Mouse (Mus musculus) bone marrow macrophage, adult 2 months (primary cell): ENCODE measurements around the gene Spp2. TPM values are rescaled to one million over a fixed set of nuclear protein-coding genes. Genes with fewer than 3 reads are reported as not detected.
"Not testable (repeated sequence)": the region's sequence is repeated elsewhere in the genome, so short reads cannot be mapped to it uniquely, and the experiment has no call there.

Experiments
- H3K27ac ChIP-seq: 2 replicates; pipeline ENCODE4 v1.5.1; 2012; ENCODE audit warnings: low read depth, low read length; ENCODE audit not compliant: insufficient read depth
- H3K4me1 ChIP-seq: 2 replicates; pipeline ENCODE4 v1.6.1; 2012; ENCODE audit warnings: low read length; ENCODE audit not compliant: control insufficient read depth, insufficient read depth
- H3K4me3 ChIP-seq: 2 replicates; pipeline ENCODE4 v1.5.1; 2012; ENCODE audit warnings: mild to moderate bottlenecking, low read length, moderate library complexity; ENCODE audit not compliant: insufficient read depth
- CTCF ChIP-seq: IDR thresholded peaks from 2 replicates; pipeline ENCODE4 v1.5.1; 2012; ENCODE audit warnings: low read depth, mild to moderate bottlenecking, low read length, moderate library complexity
- POLR2A ChIP-seq: IDR thresholded peaks from 2 replicates; pipeline ENCODE4 v1.6.1; 2012; ENCODE audit warnings: mild to moderate bottlenecking, low read depth, low read length, borderline replicate concordance
- polyA plus RNA-seq: library from polyadenylated mRNA; stranded (reverse); fragments of >200 nt; gene quantifications from 2 replicates; pipeline ENCODE4 v1.2.4, GENCODE M21; 2012; ENCODE audit not compliant: missing spikeins, insufficient read depth, insufficient read length

Spp2 gene
- polyA plus RNA-seq, 1 experiment: not detected

GRCm38 (mm10) chr1:88431262-88431661 is 24.5 kb downstream of the Spp2 start:
- Histone ChIP-seq H3K4me1 (0 out of 2 replicates have a peak, but pooled peaks cover 2% of the 10 kb centered on the region), H3K27ac (no peak overlapping the region), H3K4me3 (no peak overlapping the region)
- TF ChIP-seq CTCF: no peak
- no peak for TF ChIP-seq POLR2A

- no peak overlapping the region for H3K27ac ChIP-seq
- peak overlapping the region; percentile 36 for H3K4me3 ChIP-seq
- TF ChIP-seq CTCF: no peak
- TF ChIP-seq POLR2A: no peak
- H3K4me1 ChIP-seq: 0 out of 2 replicates have a peak, but pooled peaks cover 2% of the 10 kb centered on the region
Observed at GRCm38 (mm10) chr1:88432601-88433000, 25.8 kb downstream of the Spp2 start.

DNA sequence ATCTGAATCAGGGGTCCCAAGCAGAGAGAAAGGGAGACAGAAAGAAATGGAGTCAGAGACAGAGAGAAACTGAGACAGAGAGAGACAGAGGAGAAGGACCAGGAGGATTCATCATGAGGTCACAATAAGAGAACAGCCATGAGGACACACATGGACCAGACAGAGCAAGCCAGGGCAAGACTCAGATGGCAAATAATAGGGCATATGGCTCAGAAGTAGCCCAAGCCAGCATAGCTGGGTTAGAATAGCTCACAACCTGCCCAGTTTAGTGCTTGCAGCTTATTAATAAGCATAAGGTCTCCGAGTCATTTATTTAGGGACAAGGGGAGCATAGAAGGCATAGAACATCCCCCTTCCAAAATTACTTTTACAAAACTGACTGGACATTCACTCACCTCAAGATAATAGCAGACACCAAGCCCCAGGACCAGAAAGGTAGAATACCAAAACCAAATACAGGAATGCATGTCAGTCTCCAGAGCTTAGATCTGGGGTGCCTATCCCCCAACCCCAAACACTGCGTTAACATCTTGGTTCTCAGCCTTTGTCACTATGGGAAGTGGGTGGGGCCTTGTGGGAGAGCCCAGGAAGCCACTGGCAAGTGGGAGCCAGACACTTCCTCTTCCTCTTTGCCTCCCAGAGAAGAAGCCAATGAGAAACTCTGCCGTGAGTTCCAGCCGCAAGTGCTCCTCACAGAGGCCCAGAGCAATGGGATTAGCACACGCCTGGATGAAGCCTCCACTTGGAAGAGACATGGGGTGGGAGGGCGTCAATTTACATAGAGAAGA is 26.5 kb downstream of the Spp2 start:
- Histone ChIP-seq H3K4me1 (0 out of 2 replicates have a peak, but pooled peaks cover 2% of the 10 kb centered on the region), H3K27ac (no peak overlapping the region)
- TF ChIP-seq CTCF (no peak), POLR2A (no peak)

DNA sequence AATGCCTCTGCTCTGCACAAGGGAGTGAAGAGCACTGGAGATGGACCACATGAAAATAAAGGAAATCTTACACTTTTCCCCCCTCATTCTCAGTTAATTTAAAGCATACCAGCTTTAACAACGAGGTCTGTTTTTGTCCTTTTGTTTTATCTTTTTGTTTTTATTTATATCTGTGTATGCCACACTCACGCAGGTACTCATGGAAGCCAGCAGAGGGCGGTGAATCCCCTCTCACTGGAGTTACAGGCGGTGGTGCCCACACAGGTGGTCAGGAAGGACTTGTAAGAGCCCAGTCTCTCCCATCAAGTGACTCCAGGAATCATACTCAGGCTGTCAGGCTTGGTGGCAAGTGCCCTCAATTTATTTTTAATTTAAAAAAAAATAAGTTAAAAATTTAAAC is 27.3 kb downstream of the Spp2 start:
- H3K27ac ChIP-seq: no peak overlapping the region
- no peak overlapping the region for H3K4me3 ChIP-seq
- H3K4me1 ChIP-seq: 0 out of 2 replicates have a peak, but pooled peaks cover 2% of the 10 kb centered on the region
- TF ChIP-seq POLR2A (no peak), CTCF (0 out of 2 replicates have a peak, but pooled peaks have one; percentile 10)

More for the DNA sequence above, 26.5 kb downstream of the Spp2 start:
- H3K4me3 ChIP-seq: peak overlapping the region; percentile 36

GRCm38 (mm10) chr1:88437206-88438126 is 30.7 kb downstream of the Spp2 start:
- H3K4me1 ChIP-seq: 0 out of 2 replicates have a peak, but pooled peaks cover 2% of the 10 kb centered on the region
- H3K27ac ChIP-seq: no peak overlapping the region
- TF ChIP-seq POLR2A (no peak), CTCF (no peak)
- H3K4me3 ChIP-seq: no peak overlapping the region

DNA sequence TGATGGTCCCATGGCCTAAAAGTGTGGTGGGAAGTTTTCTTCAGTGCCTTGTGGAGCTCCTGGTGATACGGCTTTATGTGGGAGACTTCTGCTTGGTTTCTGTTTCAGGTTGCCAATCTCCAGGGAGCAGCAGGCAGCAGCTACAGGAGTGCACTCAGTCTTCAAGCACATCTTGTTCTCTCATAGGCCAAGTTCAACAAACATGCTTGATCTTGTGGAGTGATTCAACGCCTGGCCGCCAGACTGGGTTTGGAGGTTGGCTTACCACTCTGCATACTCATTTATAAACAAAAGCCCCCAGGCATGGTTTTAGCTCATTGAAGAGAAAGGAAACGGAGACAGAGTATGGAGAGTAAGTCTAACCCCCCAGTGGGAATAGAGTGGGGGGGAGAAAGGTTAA is 36.6 kb downstream of the Spp2 start:
- Histone ChIP-seq H3K4me1 (no peaks in the 10 kb centered on the region), H3K4me3 (no peak overlapping the region), H3K27ac (no peak overlapping the region)
- TF ChIP-seq CTCF (no peak), POLR2A (no peak)

GRCm38 (mm10) chr1:88445400-88445799 is 38.6 kb downstream of the Spp2 start:
- H3K4me3 ChIP-seq: no peak overlapping the region
- H3K4me1 ChIP-seq: no peaks in the 10 kb centered on the region
- H3K27ac ChIP-seq: no peak overlapping the region
- TF ChIP-seq CTCF (0 out of 2 replicates have a peak, but pooled peaks have one; percentile 38), POLR2A (no peak)

DNA sequence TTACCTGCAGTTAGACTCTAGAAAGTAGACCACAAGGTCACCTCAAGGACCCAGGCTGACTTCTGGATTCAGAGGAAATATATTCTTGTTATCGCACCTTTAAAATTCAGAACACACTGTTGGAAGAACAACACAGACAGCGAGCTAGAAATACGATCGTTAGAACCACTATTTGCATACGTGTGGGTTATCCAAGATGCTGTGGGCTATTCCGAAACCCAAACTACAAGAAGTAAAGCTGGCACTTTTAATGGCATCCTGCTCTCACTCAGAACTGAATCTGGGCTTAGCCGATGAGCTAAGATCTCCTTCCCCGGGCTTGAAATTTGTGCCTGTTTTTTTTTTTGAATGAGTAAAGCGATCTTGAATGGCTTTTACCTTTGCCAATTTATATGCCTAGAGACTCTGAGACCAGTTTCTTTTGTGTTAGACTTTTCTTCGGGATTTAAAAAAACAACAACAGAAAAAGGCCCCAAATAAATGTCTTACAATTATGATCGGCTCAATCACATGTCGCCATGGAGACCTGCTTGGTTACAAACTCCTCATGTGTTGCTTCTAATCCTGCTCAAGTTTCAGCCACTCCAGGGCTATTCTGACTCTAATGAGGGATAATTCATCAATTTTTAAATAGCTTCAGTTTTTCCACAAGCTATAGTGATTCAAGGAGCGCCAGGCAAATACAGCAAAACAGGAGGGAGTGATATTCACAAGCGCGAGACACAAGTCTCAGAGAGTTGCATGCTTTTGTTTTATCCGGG is 39.7 kb downstream of the Spp2 start:
- H3K4me1 ChIP-seq: no peaks in the 10 kb centered on the region
- no peak for TF ChIP-seq CTCF
- no peak for TF ChIP-seq POLR2A
- no peak overlapping the region for H3K27ac ChIP-seq
- no peak overlapping the region for H3K4me3 ChIP-seq

DNA sequence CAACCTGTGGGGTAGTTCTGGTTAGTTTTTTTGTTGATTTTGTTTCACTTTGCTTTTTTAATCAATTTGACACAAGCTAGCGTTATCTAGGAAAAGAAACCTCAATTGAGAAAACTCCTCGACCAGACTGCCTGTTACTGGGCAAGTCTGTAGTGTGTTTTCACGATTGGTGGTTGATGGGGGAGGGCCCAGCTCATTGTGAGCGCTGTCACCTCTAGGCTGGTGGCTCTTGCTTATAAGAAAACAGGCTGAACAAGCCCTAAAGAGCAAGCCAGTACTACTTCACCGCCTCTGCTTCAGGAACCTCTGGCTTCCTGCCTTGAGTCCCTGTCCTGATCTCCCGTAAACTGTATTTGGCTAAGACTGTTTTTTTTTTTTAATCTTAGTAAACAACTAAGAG is 40.7 kb downstream of the Spp2 start:
- Histone ChIP-seq H3K4me3 (no peak overlapping the region), H3K4me1 (no peaks in the 10 kb centered on the region), H3K27ac (no peak overlapping the region)
- TF ChIP-seq POLR2A: no peak
- TF ChIP-seq CTCF: no peak

GRCm38 (mm10) chr1:88448094-88448493 is 41.3 kb downstream of the Spp2 start:
- not testable (repeated sequence) for H3K27ac ChIP-seq

More at GRCm38 (mm10) chr1:88448094-88448493, 41.3 kb downstream of the Spp2 start:
- H3K4me3 ChIP-seq, H3K4me1 ChIP-seq: not testable (repeated sequence)
